Mouse (Mus musculus) heart, embryonic 14.5 days (tissue): ENCODE data around the gene Stox2. TPM values are rescaled to one million over a fixed set of nuclear protein-coding genes. Genes with fewer than 3 reads are reported as not detected.

Source experiments
- ATAC-seq: fragments of 200-750 bp; cut with Nextera tagmentation; 2 replicates; pipeline ENCODE4 v1.8.0; 2017; ENCODE audit warnings: low read depth, moderate TSS enrichment; ENCODE audit not compliant: insufficient number of reproducible peaks, insufficient read depth, low FRiP score
- H3K27ac ChIP-seq, 2 experiments: fragments of 200-500 bp in 1 of 2; fragments of 300-500 bp in 1 of 2; sonication (generic) in 1 of 2; replicated peaks in 1 of 2; 2 replicates each; pipeline ENCODE4 v1.5.1; 2012 to 2014; ENCODE audit warnings: low read depth in 2 of 2, low read length in 2 of 2, control low read depth in 1 of 2, mild to moderate bottlenecking in 1 of 2, mixed read lengths in 1 of 2; ENCODE audit not compliant: control insufficient read depth in 1 of 2, insufficient read depth in 1 of 2
- H3K27me3 ChIP-seq: fragments of 300-500 bp; sonication (generic); 2 replicates; pipeline ENCODE4 v1.6.1; 2014; ENCODE audit warnings: mild to moderate bottlenecking, low read length, control low read depth; ENCODE audit not compliant: control insufficient read depth, insufficient read depth
- H3K36me3 ChIP-seq: fragments of 300-500 bp; sonication (generic); 2 replicates; pipeline ENCODE4 v1.6.1; 2014; ENCODE audit warnings: mild to moderate bottlenecking, control low read depth, low read length, mixed read lengths; ENCODE audit not compliant: control insufficient read depth, insufficient read depth
- H3K4me1 ChIP-seq, 2 experiments: fragments of 200-500 bp in 1 of 2; fragments of 300-500 bp in 1 of 2; sonication (generic) in 1 of 2; 2 replicates each; pipeline ENCODE4 v1.6.1; 2012 to 2014; ENCODE audit warnings: low read length in 2 of 2, control low read depth in 1 of 2, mixed read lengths in 1 of 2; ENCODE audit not compliant: control insufficient read depth in 2 of 2, insufficient read depth in 2 of 2
- H3K4me2 ChIP-seq: fragments of 300-500 bp; sonication (generic); 2 replicates; pipeline ENCODE4 v1.6.1; 2014; ENCODE audit warnings: mild to moderate bottlenecking, low read length
- H3K4me3 ChIP-seq, 2 experiments: fragments of 200-500 bp in 1 of 2; fragments of 300-500 bp in 1 of 2; sonication (generic) in 1 of 2; 2 replicates each; pipeline ENCODE4 v1.5.1; 2012 to 2014; ENCODE audit warnings: low read length in 2 of 2, mild to moderate bottlenecking in 2 of 2, control low read depth in 1 of 2, low read depth in 1 of 2, moderate library complexity in 1 of 2; ENCODE audit not compliant: control insufficient read depth in 1 of 2, insufficient read depth in 1 of 2
- H3K9ac ChIP-seq: fragments of 300-500 bp; sonication (generic); 2 replicates; pipeline ENCODE4 v1.6.1; 2014; ENCODE audit warnings: mild to moderate bottlenecking, low read length
- H3K9me3 ChIP-seq: fragments of 300-500 bp; sonication (generic); 2 replicates; pipeline ENCODE4 v1.6.1; 2016; ENCODE audit warnings: low read length, control low read depth; ENCODE audit not compliant: control insufficient read depth
- WGBS: fragments of 180-500 bp; shearing (Covaris S2); extraction: QIAGEN DNeasy Blood & Tissue Kit; methylation state at CpG from one replicate; pipeline ENCODE4 v1.1.7; 2014; 5-methylcytosine and 5-hydroxymethylcytosine counted together
- polyA plus RNA-seq: library from polyadenylated mRNA; unstranded; fragments of >200 nt; fragmentation: Nextera tagmentation; extraction: Ambion mirVana; gene quantifications from 2 replicates; pipeline ENCODE4 v1.2.1, GENCODE M21; 2014

The Stox2 gene
- polyA plus RNA-seq, 1 experiment from 2014 or later = 10.9 TPM

DNA sequence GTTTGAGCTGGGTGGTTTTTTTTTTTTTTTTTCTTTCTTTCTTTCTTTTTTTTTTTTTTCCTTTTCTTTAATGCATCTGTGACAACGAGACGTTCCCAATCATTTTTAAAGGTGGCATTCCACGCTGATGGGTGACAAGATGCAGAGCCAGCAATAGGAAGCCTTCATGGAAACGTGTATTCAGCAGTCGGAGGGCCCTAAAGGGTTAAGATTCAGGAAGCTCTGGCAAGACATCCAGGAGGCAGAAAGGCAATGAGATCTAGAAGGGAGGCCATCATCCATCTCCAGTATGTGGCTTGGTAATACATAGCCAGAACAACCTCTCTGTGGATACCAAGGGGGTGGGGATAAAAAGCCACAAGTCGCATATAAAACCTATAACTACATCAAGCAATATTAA, 156.5 kb downstream of the Stox2 start:
- peak overlapping the region; percentile 94 for H3K4me2 ChIP-seq
- ATAC-seq = no peak
- 0 out of 2 replicates have a peak, but pooled peaks cover 2% of the 10 kb centered on the region for H3K36me3 ChIP-seq
- H3K4me1 ChIP-seq = peaks cover 7 to 13% of the 10 kb centered on the region in 2 experiments
- WGBS = 10% methylated on average over 6 of the region's 6 CpGs
- H3K27ac ChIP-seq = no peak overlapping the region
- H3K9ac ChIP-seq = peak overlapping the region; percentile 90
- no peaks in the 10 kb centered on the region for H3K27me3 ChIP-seq
- H3K9me3 ChIP-seq = no peaks in the 10 kb centered on the region
- peak overlapping the region; percentile 77 to 93 for H3K4me3 ChIP-seq

DNA sequence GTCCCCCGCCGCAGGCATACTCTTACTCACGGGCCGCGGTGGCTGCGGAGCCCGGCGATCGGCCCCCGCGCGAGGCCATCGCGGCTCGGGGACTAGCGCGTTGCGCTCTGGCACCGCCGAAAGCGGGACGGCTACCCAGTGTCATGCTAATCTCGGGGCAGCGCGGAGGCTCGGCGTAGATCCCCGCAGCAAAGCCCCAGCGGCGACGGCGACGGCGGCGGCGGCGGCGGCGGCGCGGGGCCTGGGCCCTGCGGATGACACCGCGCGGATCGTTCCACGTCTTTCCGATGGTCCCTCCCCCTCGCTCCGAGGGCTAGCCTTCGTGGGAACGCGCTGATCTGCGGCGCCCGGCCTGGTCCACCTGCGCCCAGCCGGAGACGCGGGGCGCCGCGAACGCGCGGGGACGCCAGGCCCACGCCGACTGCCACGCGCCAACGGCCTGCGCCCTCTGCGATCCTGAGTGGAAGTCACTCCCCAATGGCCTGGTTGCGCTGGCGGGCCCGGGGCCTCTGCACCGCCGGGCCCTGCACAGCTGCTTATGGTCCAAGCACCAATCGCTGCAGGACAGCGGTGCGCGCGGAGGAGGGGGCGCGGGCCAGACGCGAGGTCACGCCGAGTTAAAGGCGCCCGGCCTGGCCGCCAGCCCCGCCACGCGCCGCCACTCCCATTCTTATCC, 157.2 kb downstream of the Stox2 start:
- 0 out of 2 replicates have a peak, but pooled peaks cover 3% of the 10 kb centered on the region for H3K36me3 ChIP-seq
- no peaks in the 10 kb centered on the region for H3K27me3 ChIP-seq
- no peaks in the 10 kb centered on the region for H3K9me3 ChIP-seq
- under 1% methylated on average over 80 of the region's 97 CpGs for WGBS
- H3K4me2 ChIP-seq = peak overlapping the region; percentile 94
- H3K4me1 ChIP-seq = peaks cover 7 to 13% of the 10 kb centered on the region in 2 experiments
- peak overlapping the region; percentile 76 to 83; a peak in 3 of 4 replicates for H3K27ac ChIP-seq
- H3K9ac ChIP-seq = peak overlapping the region; percentile 90
- H3K4me3 ChIP-seq = peak overlapping the region; percentile 77 to 93
- ATAC-seq = peak; percentile 88

DNA sequence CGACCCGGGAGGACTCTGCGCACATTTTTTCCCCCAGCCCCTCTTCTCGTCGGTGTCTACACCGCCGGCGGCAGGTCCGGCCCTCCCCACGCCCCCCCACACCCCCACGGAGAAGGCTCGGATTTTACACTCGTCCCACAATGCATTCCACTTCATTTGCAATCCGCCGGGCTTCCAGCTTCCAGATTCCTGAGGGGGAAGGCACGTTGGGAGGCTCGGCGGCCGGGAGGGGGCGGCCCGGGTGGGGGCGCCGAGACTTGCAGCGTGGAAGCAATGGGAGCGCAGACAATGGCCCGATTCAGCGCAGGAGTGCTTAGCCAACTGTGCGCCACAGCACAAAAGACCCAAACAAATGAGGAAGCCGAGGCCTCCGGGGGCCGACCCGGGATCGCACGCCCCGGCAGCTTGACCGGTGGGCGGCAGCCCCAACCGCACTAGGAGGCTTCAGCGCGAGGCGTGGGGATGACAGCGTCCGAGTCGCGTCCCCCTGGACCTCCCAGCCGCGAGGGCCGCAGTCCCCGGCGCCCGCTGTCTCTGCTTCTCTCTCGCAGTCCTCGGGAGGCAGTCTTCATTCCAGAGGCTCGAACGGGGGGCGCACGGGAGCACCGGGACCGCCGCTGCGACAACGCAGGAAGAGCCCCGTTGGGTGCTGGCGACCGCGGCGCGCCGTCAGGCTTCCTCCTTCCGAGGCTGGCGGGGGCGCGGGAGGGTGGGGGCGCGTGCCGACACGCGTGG, 157.9 kb downstream of the Stox2 start:
- H3K4me1 ChIP-seq = peaks cover 7 to 13% of the 10 kb centered on the region in 2 experiments
- no peaks in the 10 kb centered on the region for H3K9me3 ChIP-seq
- peak; percentile 41 for ATAC-seq
- under 1% methylated on average over 76 of the region's 78 CpGs for WGBS
- H3K36me3 ChIP-seq = 0 out of 2 replicates have a peak, but pooled peaks cover 3% of the 10 kb centered on the region
- peak overlapping the region; percentile 90 for H3K9ac ChIP-seq
- H3K27ac ChIP-seq = peak overlapping the region; percentile 76 to 83
- no peaks in the 10 kb centered on the region for H3K27me3 ChIP-seq
- peak overlapping the region; percentile 94 for H3K4me2 ChIP-seq
- H3K4me3 ChIP-seq = peak overlapping the region; percentile 77 to 93

DNA sequence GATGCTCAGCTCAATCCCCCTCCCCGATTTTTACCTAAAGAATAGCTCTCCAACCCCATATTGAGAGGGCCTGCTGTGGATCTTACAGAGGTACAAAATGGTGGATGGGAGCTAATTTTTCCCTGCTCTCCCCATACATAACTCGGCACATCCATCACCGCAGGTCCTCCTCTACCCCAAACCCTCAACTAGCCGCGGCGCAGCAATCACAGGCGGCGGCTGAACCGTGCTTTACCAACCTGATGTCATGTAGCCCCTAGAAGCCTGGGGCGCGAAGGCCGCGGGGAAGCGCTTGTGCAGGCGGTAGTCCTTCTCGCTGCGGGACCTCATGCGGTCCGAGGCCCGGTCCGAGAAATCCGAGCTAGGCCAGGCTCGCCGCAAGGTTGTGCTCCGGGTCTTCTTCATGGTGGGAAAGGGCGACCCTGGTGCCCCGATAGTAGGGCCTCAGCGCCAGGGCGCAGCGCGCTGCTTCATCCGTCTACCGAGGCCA, 158.5 kb downstream of the Stox2 start:
- Histone ChIP-seq H3K9me3 (no peaks in the 10 kb centered on the region), H3K4me1 (peaks cover 7 to 13% of the 10 kb centered on the region in 2 experiments), H3K27ac (peak overlapping the region; percentile 11 to 83; a peak in 3 of 4 replicates), H3K4me3 (peak overlapping the region; percentile 77 to 93), H3K9ac (peak overlapping the region; percentile 90), H3K27me3 (no peaks in the 10 kb centered on the region), H3K4me2 (peak overlapping the region; percentile 94), H3K36me3 (0 out of 2 replicates have a peak, but pooled peaks cover 3% of the 10 kb centered on the region)
- peak; percentile 31; the same call in 1 of the 2 replicates for ATAC-seq
- WGBS = under 1% methylated on average over 31 of the region's 33 CpGs

DNA sequence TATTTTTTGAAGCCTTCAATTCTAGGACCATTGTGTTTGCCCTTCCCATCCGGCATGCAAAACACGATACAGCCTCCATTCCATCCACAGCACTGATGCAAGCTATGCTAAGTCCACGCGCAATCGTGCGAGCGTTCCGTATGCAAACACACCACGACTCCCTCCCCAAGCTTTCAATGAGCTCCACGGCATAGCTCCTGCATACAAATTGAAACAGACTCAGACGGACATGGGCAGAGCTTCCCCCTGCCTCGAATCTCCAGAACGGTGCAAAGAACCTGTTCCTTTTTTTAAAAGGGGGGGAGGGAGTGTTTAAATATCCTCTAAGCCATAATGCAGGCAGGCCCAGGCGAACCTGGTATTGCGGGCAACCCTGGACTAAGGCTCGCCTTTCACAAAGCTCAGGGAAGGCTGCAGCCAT, 159.0 kb downstream of the Stox2 start:
- H3K36me3 ChIP-seq = 0 out of 2 replicates have a peak, but pooled peaks cover 3% of the 10 kb centered on the region
- peak overlapping the region; percentile 77 to 93 for H3K4me3 ChIP-seq
- 4% methylated on average over 16 of the region's 16 CpGs for WGBS
- H3K27ac ChIP-seq = 0 out of 4 replicates have a peak overlapping the region, but pooled peaks of 1 of the 2 experiments have one; percentile 83
- H3K4me2 ChIP-seq = peak overlapping the region; percentile 94
- H3K4me1 ChIP-seq = peaks cover 7 to 17% of the 10 kb centered on the region in 2 experiments
- ATAC-seq = no peak
- H3K9ac ChIP-seq = peak overlapping the region; percentile 90
- no peaks in the 10 kb centered on the region for H3K27me3 ChIP-seq
- no peaks in the 10 kb centered on the region for H3K9me3 ChIP-seq

DNA sequence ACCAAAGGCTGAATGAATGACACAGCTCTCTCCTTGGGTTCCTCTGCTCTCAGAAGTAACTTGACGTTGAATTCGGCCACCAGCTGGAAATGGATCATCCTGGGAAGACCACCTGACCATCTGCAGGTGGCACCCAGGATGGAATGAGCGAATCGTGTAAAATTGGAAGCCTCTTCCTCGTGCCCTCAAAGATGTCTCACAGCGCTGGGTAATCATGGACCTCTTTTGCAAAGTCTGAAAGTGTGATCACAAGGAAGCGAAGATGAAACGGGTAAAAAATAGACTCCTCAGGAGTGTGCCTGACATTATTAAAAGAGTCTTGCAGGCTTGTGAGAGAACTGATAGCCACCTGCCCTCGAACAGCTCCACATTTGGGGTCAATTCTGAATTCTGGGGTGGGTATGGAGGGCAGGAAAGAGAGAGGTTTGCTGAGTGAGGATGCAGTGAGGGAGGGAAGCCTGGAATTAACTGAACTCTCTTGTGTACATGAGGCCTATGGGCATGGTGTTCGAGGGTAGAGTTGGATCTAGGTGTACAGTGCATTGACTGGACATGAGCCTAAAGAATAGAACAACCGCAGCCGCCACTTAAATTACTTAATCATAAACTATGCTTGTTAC, 160.0 kb downstream of the Stox2 start:
- 76% methylated on average over 12 of the region's 12 CpGs for WGBS
- no peak for ATAC-seq
- H3K4me3 ChIP-seq = peak overlapping the region in 1 of 2 experiments; percentile 77; a peak in 1 of 4 replicates
- no peaks in the 10 kb centered on the region for H3K27me3 ChIP-seq
- H3K36me3 ChIP-seq = 0 out of 2 replicates have a peak, but pooled peaks cover 3% of the 10 kb centered on the region
- H3K9me3 ChIP-seq = no peaks in the 10 kb centered on the region
- peaks cover 7 to 17% of the 10 kb centered on the region in 2 experiments for H3K4me1 ChIP-seq
- H3K4me2 ChIP-seq = peak overlapping the region; percentile 94
- peak overlapping the region; percentile 90; the same call in 1 of the 2 replicates for H3K9ac ChIP-seq
- H3K27ac ChIP-seq = no peak overlapping the region

DNA sequence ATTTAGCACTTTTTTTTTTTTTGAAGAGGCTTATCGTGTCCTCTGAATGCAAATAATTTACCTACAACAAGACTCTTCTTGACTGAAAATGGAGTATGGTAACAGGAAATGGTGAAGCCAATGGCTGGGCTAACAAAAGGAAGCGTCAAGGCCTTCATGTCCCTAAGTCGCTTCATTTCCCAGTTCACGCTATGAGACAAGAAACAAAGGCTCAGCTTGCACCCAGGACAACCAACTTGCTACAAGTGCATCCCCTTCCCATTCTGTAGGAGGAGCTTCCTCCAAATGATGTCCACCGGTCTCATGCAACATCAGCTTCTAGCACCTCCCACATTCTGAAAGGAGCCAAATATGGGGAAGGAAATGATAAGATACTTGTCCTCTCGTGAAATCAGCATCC, 160.7 kb downstream of the Stox2 start:
- no peak overlapping the region for H3K27ac ChIP-seq
- no peak overlapping the region for H3K4me2 ChIP-seq
- H3K27me3 ChIP-seq = no peaks in the 10 kb centered on the region
- no peak overlapping the region for H3K4me3 ChIP-seq
- no peak for ATAC-seq
- whole genome bisulfite sequencing = 80% methylated on average over 6 of the region's 6 CpGs
- no peak overlapping the region for H3K9ac ChIP-seq
- no peaks in the 10 kb centered on the region for H3K9me3 ChIP-seq
- 0 out of 2 replicates have a peak, but pooled peaks cover 3% of the 10 kb centered on the region for H3K36me3 ChIP-seq
- peaks cover 6 to 18% of the 10 kb centered on the region in 2 experiments for H3K4me1 ChIP-seq
